Mouse (Mus musculus): ENCODE measurements around the gene Loxl1. TPM values are rescaled to one million over a fixed set of nuclear protein-coding genes. Genes with fewer than 3 reads are reported as not detected.
A peak's percentile ranks its signal among the peaks of the same experiment; 100 is the strongest.

The Loxl1 gene
- total and polyA plus RNA-seq, 3 experiments = 22.1 to 59.7 (median 28.4) TPM

GRCm38 (mm10) chr9:58330293-58330692, 17.3 kb upstream of the Loxl1 start:
- Histone ChIP-seq H3K79me2 (replicated peaks; ENCODE audit: control insufficient read depth, insufficient read depth, low read length) (no peaks in the 10 kb centered on the region), H3K4me1 (ENCODE audit: control insufficient read depth, insufficient read depth, low read length) (no peaks in the 10 kb centered on the region; the same call in 1 of the 2 replicates), H3K27ac (no peak overlapping the region), H3K4me3 (no peak overlapping the region), H3K27me3 (ENCODE audit: control insufficient read depth, insufficient read depth, low read length) (no peaks in the 10 kb centered on the region; the same call in 1 of the 2 replicates), H3K9ac (ENCODE audit: low read depth, low read length) (no peak overlapping the region), H3K36me3 (ENCODE audit: control insufficient read depth, insufficient read depth, low read length) (no peaks in the 10 kb centered on the region)
- no peak for TF ChIP-seq POLR2A (IDR thresholded peaks at IDR 0.05; ENCODE audit: insufficient read depth, low read depth, low read length)
- TF ChIP-seq CTCF (IDR thresholded peaks at IDR 0.05) = peak; percentile 80
- peak; percentile 67; the same call in 1 of the 2 replicates for TF ChIP-seq EP300 (IDR thresholded peaks at IDR 0.05; ENCODE audit: insufficient read depth, low read depth, low read length)
- intact Hi-C loops (cut with DNase I) = loop anchor here (2.0 to 5.0 kb wide), 3 partner anchors 39 to 205 kb away; no protein-coding TSS in a partner anchor
- 21% methylated on average over 5 of the region's 5 CpGs for WGBS
- DNase-seq = no peak

DNA sequence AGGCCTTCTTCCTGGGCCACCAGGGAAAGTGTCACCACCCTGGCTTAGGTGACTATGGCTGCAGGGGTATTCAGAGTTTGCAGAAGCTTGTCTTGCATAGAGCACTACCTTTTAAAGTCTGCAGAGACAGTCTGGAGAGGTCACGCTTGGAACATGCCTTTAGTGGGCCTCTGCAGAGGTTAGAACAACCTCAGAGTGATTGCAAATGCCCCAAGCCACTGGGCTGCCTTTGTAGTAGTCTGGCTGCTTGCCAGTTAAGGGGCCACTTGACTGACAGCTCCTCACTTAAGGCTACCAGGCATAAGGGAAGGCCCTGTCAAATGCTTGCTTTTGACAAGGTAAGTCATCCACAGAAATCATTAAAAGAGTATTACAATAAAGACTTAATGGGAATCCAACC, 14.4 kb upstream of the Loxl1 start:
- no peaks in the 10 kb centered on the region for H3K36me3 ChIP-seq (ENCODE audit: control insufficient read depth, insufficient read depth, low read length)
- H3K4me3 ChIP-seq = no peak overlapping the region
- no peak for DNase-seq

GRCm38 (mm10) chr9:58326477-58327180, 13.6 kb upstream of the Loxl1 start:
- no peaks in the 10 kb centered on the region for H3K79me2 ChIP-seq (replicated peaks; ENCODE audit: control insufficient read depth, insufficient read depth, low read length)
- no peak overlapping the region for H3K27ac ChIP-seq
- H3K27me3 ChIP-seq (ENCODE audit: control insufficient read depth, insufficient read depth, low read length) = no peaks in the 10 kb centered on the region; the same call in 1 of the 2 replicates
- no peak overlapping the region for H3K9ac ChIP-seq (ENCODE audit: low read depth, low read length)
- no peak for DNase-seq
- no peaks in the 10 kb centered on the region for H3K36me3 ChIP-seq (ENCODE audit: control insufficient read depth, insufficient read depth, low read length)
- H3K4me1 ChIP-seq (ENCODE audit: control insufficient read depth, insufficient read depth, low read length) = no peaks in the 10 kb centered on the region; the same call in 1 of the 2 replicates
- intact Hi-C loops (cut with DNase I) = no loop called here
- TF ChIP-seq POLR2A (IDR thresholded peaks at IDR 0.05; ENCODE audit: insufficient read depth, low read depth, low read length) (no peak), CTCF (IDR thresholded peaks at IDR 0.05) (no peak), EP300 (IDR thresholded peaks at IDR 0.05; ENCODE audit: insufficient read depth, low read depth, low read length) (no peak)
- WGBS = 26% methylated on average over 4 of the region's 4 CpGs
- H3K4me3 ChIP-seq = no peak overlapping the region

More for the DNA sequence above, 14.4 kb upstream of the Loxl1 start:
- intact Hi-C loops (cut with DNase I) = no loop called here
- 81% methylated on average over 1 of the region's 1 CpGs for WGBS
- H3K79me2 ChIP-seq (replicated peaks; ENCODE audit: control insufficient read depth, insufficient read depth, low read length) = no peaks in the 10 kb centered on the region
- H3K9ac ChIP-seq (ENCODE audit: low read depth, low read length) = no peak overlapping the region
- no peaks in the 10 kb centered on the region; the same call in 1 of the 2 replicates for H3K27me3 ChIP-seq (ENCODE audit: control insufficient read depth, insufficient read depth, low read length)
- no peak for TF ChIP-seq POLR2A (IDR thresholded peaks at IDR 0.05; ENCODE audit: insufficient read depth, low read depth, low read length)
- no peak for TF ChIP-seq CTCF (IDR thresholded peaks at IDR 0.05)
- no peak for TF ChIP-seq EP300 (IDR thresholded peaks at IDR 0.05; ENCODE audit: insufficient read depth, low read depth, low read length)
- no peaks in the 10 kb centered on the region; the same call in 1 of the 2 replicates for H3K4me1 ChIP-seq (ENCODE audit: control insufficient read depth, insufficient read depth, low read length)
- H3K27ac ChIP-seq = no peak overlapping the region

DNA sequence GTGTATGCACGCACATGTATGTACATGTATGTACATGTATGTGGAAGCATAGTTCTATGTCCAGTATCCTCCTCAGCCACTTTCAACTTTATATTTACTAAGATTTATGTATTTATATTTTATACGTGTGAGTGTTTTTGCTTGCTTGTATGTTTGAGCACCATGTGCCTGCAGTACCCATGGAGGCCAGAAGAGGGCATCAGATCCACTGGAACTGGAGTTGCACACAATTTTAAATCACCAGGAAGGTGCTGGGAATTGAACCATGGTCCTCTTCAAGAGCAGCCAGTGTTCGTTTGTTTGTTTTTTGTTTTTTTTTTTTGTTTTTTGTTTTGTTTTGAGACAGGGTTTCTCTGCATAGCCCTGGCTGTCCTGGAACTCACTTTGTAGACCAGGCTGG, 8.7 kb upstream of the Loxl1 start:
- intact Hi-C loops (cut with DNase I) = no loop called here

DNA sequence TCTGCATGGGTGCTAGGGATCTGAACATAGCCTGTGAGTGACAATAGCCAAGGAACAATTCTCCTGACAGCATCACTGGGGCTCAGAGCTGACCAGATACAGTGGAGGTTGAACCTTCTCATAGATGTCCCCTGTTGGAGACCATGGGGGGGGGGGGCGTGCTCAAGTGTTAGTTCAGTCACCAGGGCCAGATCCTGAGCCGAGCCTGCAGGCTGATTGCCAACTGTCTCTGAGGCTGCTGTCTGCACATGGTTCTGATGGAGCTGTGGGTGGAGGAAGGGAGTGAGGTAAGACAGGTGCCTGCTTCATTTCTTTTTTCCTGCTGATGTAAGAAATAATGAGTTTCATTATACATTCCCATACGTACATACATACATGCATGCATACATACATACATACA, 5.3 kb upstream of the Loxl1 start:
- no peaks in the 10 kb centered on the region for H3K27me3 ChIP-seq (ENCODE audit: control insufficient read depth, insufficient read depth, low read length)
- no peak overlapping the region for H3K4me3 ChIP-seq
- intact Hi-C loops (cut with DNase I) = no loop called here
- 60% methylated on average over 3 of the region's 3 CpGs for WGBS
- H3K9ac ChIP-seq (ENCODE audit: low read depth, low read length) = no peak overlapping the region
- no peaks in the 10 kb centered on the region for H3K36me3 ChIP-seq (ENCODE audit: control insufficient read depth, insufficient read depth, low read length)
- DNase-seq = no peak
- TF ChIP-seq EP300 (IDR thresholded peaks at IDR 0.05; ENCODE audit: insufficient read depth, low read depth, low read length) (no peak), CTCF (IDR thresholded peaks at IDR 0.05) (no peak), POLR2A (IDR thresholded peaks at IDR 0.05; ENCODE audit: insufficient read depth, low read depth, low read length) (no peak)
- H3K27ac ChIP-seq = no peak overlapping the region
- peaks cover 3% of the 10 kb centered on the region for H3K4me1 ChIP-seq (ENCODE audit: control insufficient read depth, insufficient read depth, low read length)
- no peaks in the 10 kb centered on the region for H3K79me2 ChIP-seq (replicated peaks; ENCODE audit: control insufficient read depth, insufficient read depth, low read length)

More for the DNA sequence above, 8.7 kb upstream of the Loxl1 start:
- no peaks in the 10 kb centered on the region for H3K79me2 ChIP-seq (replicated peaks; ENCODE audit: control insufficient read depth, insufficient read depth, low read length)
- no peak overlapping the region for H3K27ac ChIP-seq
- no peak overlapping the region for H3K4me3 ChIP-seq
- TF ChIP-seq CTCF (IDR thresholded peaks at IDR 0.05) (peak; percentile 43), EP300 (IDR thresholded peaks at IDR 0.05; ENCODE audit: insufficient read depth, low read depth, low read length) (no peak)
- DNase-seq = no peak
- no peaks in the 10 kb centered on the region for H3K4me1 ChIP-seq (ENCODE audit: control insufficient read depth, insufficient read depth, low read length)
- H3K27me3 ChIP-seq (ENCODE audit: control insufficient read depth, insufficient read depth, low read length) = no peaks in the 10 kb centered on the region
- WGBS = 97% methylated on average over 3 of the region's 3 CpGs
- H3K36me3 ChIP-seq (ENCODE audit: control insufficient read depth, insufficient read depth, low read length) = no peaks in the 10 kb centered on the region
- H3K9ac ChIP-seq (ENCODE audit: low read depth, low read length) = no peak overlapping the region

DNA sequence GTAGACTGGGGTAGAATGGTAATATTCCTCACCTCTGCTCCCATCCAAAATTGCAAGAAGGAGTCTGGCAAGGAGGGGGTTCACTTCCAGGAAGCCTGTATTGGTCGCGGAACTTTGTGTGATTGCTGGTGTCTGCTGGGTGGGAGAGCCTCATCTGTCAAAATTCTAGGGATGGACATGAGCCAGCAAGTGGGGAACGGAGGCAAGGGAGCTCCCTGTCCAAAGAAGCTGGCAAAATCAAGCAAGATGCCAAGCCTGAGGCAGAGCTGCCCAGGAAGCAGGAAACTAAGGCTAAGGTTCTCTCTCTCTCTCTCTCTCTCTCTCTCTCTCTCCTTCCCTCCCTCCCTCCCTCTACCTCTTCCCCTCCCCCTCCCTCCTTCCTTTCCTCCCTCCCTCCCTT, 4.4 kb upstream of the Loxl1 start:
- H3K27me3 ChIP-seq (ENCODE audit: control insufficient read depth, insufficient read depth, low read length) = peaks cover 2% of the 10 kb centered on the region; the same call in 1 of the 2 replicates
- H3K36me3 ChIP-seq (ENCODE audit: control insufficient read depth, insufficient read depth, low read length) = no peaks in the 10 kb centered on the region
- H3K9ac ChIP-seq (ENCODE audit: low read depth, low read length) = no peak overlapping the region
- no peaks in the 10 kb centered on the region for H3K79me2 ChIP-seq (replicated peaks; ENCODE audit: control insufficient read depth, insufficient read depth, low read length)
- DNase-seq = no peak
- intact Hi-C loops (cut with DNase I) = no loop called here
- peaks cover 3% of the 10 kb centered on the region for H3K4me1 ChIP-seq (ENCODE audit: control insufficient read depth, insufficient read depth, low read length)
- 52% methylated on average over 3 of the region's 3 CpGs for WGBS
- no peak overlapping the region for H3K4me3 ChIP-seq
- TF ChIP-seq CTCF (IDR thresholded peaks at IDR 0.05) (no peak), EP300 (IDR thresholded peaks at IDR 0.05; ENCODE audit: insufficient read depth, low read depth, low read length) (no peak), POLR2A (IDR thresholded peaks at IDR 0.05; ENCODE audit: insufficient read depth, low read depth, low read length) (no peak)
- H3K27ac ChIP-seq = no peak overlapping the region

Measured in heart, adult 2 months (tissue).